Mouse (Mus musculus): Measurements from ENCODE around the gene Patl2. TPM values are rescaled to one million over a fixed set of nuclear protein-coding genes. Genes with fewer than 3 reads are reported as not detected.

The Patl2 gene
- total RNA-seq, 2 experiments from 2014 or later: not detected

- peak; percentile 15; the same call in 1 of the 2 replicates for ATAC-seq (replicated peaks; ENCODE audit: low FRiP score, poor library complexity, severe bottlenecking)
Observed at GRCm38 (mm10) chr2:122148242-122148917, 37.6 kb downstream of the Patl2 start.

- ATAC-seq (replicated peaks; ENCODE audit: low FRiP score, poor library complexity, severe bottlenecking): peak; percentile 85
Observed at GRCm38 (mm10) chr2:122147508-122148241, 38.3 kb downstream of the Patl2 start, which contains the start of gene B2m. B2m (plus strand) TSS chr2:122147686.

GRCm38 (mm10) chr2:122146687-122147086, 39.3 kb downstream of the Patl2 start:
- peak; percentile 41 for ATAC-seq (replicated peaks; ENCODE audit: low FRiP score, poor library complexity, severe bottlenecking)

- no peak for ATAC-seq (replicated peaks; ENCODE audit: low FRiP score, poor library complexity, severe bottlenecking)
Observed at GRCm38 (mm10) chr2:122145756-122146155, 40.2 kb downstream of the Patl2 start.

- ATAC-seq (replicated peaks; ENCODE audit: low FRiP score, poor library complexity, severe bottlenecking): no peak
Observed at GRCm38 (mm10) chr2:122143111-122143510, 42.9 kb downstream of the Patl2 start.

GRCm38 (mm10) chr2:122141332-122141967, 44.5 kb downstream of the Patl2 start:
- no peak for ATAC-seq (replicated peaks; ENCODE audit: low FRiP score, poor library complexity, severe bottlenecking)

GRCm38 (mm10) chr2:122140815-122141214, 45.2 kb downstream of the Patl2 start:
- ATAC-seq (replicated peaks; ENCODE audit: low FRiP score, poor library complexity, severe bottlenecking): no peak

- ATAC-seq (replicated peaks; ENCODE audit: low FRiP score, poor library complexity, severe bottlenecking): peak; percentile 99
Observed at GRCm38 (mm10) chr2:122137839-122138465, 48.0 kb downstream of the Patl2 start.

GRCm38 (mm10) chr2:122132618-122133017, 53.4 kb downstream of the Patl2 start:
- ATAC-seq (replicated peaks; ENCODE audit: low FRiP score, poor library complexity, severe bottlenecking): no peak

GRCm38 (mm10) chr2:122132078-122132477, 53.9 kb downstream of the Patl2 start:
- no peak for ATAC-seq (replicated peaks; ENCODE audit: low FRiP score, poor library complexity, severe bottlenecking)

GRCm38 (mm10) chr2:122127635-122128034, 58.4 kb downstream of the Patl2 start:
- no peak for ATAC-seq (replicated peaks; ENCODE audit: low FRiP score, poor library complexity, severe bottlenecking)

GRCm38 (mm10) chr2:122126765-122127347, 59.1 kb downstream of the Patl2 start:
- no peak for ATAC-seq (replicated peaks; ENCODE audit: low FRiP score, poor library complexity, severe bottlenecking)

- ATAC-seq (replicated peaks; ENCODE audit: low FRiP score, poor library complexity, severe bottlenecking): peak; percentile 60
Observed at GRCm38 (mm10) chr2:122125680-122126572, 60.1 kb downstream of the Patl2 start.

GRCm38 (mm10) chr2:122117961-122118958, 67.7 kb downstream of the Patl2 start, which contains the start of gene Spg11:
Spg11 (minus strand) TSS chr2:122118386.
- peak; percentile 100 for ATAC-seq (replicated peaks; ENCODE audit: low FRiP score, poor library complexity, severe bottlenecking)

GRCm38 (mm10) chr2:122116888-122117287, 69.1 kb downstream of the Patl2 start:
- no peak for ATAC-seq (replicated peaks; ENCODE audit: low FRiP score, poor library complexity, severe bottlenecking)

- no peak for ATAC-seq (replicated peaks; ENCODE audit: low FRiP score, poor library complexity, severe bottlenecking)
Observed at GRCm38 (mm10) chr2:122109714-122110113, 76.3 kb downstream of the Patl2 start.

GRCm38 (mm10) chr2:122108101-122108500, 77.9 kb downstream of the Patl2 start:
- ATAC-seq (replicated peaks; ENCODE audit: low FRiP score, poor library complexity, severe bottlenecking): no peak

- ATAC-seq (replicated peaks; ENCODE audit: low FRiP score, poor library complexity, severe bottlenecking): peak; percentile 73
Observed at GRCm38 (mm10) chr2:122102070-122102469, 83.9 kb downstream of the Patl2 start.
